Mouse (Mus musculus) G1E (cell line): ENCODE results near the gene Pcsk4.

Experiments
- CTCF ChIP-seq: IDR thresholded peaks from 2 replicates; pipeline ENCODE4 v1.5.1; 2012; ENCODE audit warnings: low read depth, low read length, inconsistent platforms, mixed read lengths
- GATA1 ChIP-seq: IDR thresholded peaks from 2 replicates; pipeline ENCODE4 v1.6.1; 2012; ENCODE audit warnings: borderline replicate concordance, low read length, inconsistent platforms, mixed read lengths
- TAL1 ChIP-seq: conservative IDR thresholded peaks from 2 replicates; pipeline ENCODE4 v1.6.1; 2012; ENCODE audit warnings: low read depth, low read length, inconsistent platforms, mixed read lengths

GRCm38 (mm10) chr10:80282481-80283441, 46.5 kb downstream of the Pcsk4 start:
- no peak for TF ChIP-seq CTCF
- no peak for TF ChIP-seq TAL1
- TF ChIP-seq GATA1: no peak
